Mouse (Mus musculus) intestine, postnatal 0 days (tissue): ENCODE measurements around the gene Fam124b. TPM values are rescaled to one million over a fixed set of nuclear protein-coding genes. Genes with fewer than 3 reads are reported as not detected.

Experiments used
- ATAC-seq: fragments of 200-750 bp; cut with Nextera tagmentation; 2 replicates; pipeline ENCODE4 v1.8.0; 2017; ENCODE audit warnings: mild to moderate bottlenecking, moderate TSS enrichment, moderate library complexity
- H3K27ac ChIP-seq: fragments of 300-500 bp; sonication (generic); 2 replicates; pipeline ENCODE4 v1.5.1; 2014; ENCODE audit warnings: mild to moderate bottlenecking, low read depth, low read length, moderate library complexity
- H3K27me3 ChIP-seq: fragments of 300-500 bp; sonication (generic); replicated peaks from 2 replicates; pipeline ENCODE4 v1.6.1; 2014; ENCODE audit warnings: low read length, mixed read lengths; ENCODE audit not compliant: control insufficient read depth, insufficient read depth
- H3K36me3 ChIP-seq: fragments of 300-500 bp; sonication (generic); 2 replicates; pipeline ENCODE4 v1.6.1; 2014; ENCODE audit warnings: mild to moderate bottlenecking, moderate library complexity; ENCODE audit not compliant: control insufficient read depth, insufficient read depth
- H3K4me1 ChIP-seq: fragments of 300-500 bp; sonication (generic); replicated peaks from 2 replicates; pipeline ENCODE4 v1.6.1; 2014; ENCODE audit warnings: antibody characterized with exemption, low read length, mixed read lengths; ENCODE audit not compliant: control insufficient read depth, insufficient read depth
- H3K4me2 ChIP-seq: fragments of 300-500 bp; sonication (generic); replicated peaks from 2 replicates; pipeline ENCODE4 v1.6.1; 2014; ENCODE audit warnings: low read depth, mild to moderate bottlenecking, moderate library complexity
- H3K4me3 ChIP-seq: fragments of 300-500 bp; sonication (generic); 2 replicates; pipeline ENCODE4 v1.5.1; 2014; ENCODE audit warnings: low read depth, low read length
- H3K9ac ChIP-seq: fragments of 300-500 bp; sonication (generic); 2 replicates; pipeline ENCODE4 v1.6.1; 2014; ENCODE audit warnings: mild to moderate bottlenecking, low read depth, low read length
- H3K9me3 ChIP-seq: fragments of 300-500 bp; sonication (generic); 2 replicates; pipeline ENCODE4 v1.6.1; 2016; ENCODE audit warnings: mixed run types; ENCODE audit not compliant: control insufficient read depth
- CTCF ChIP-seq: sonication (generic); IDR thresholded peaks from 2 replicates; pipeline ENCODE4 v1.5.1; 2016; ENCODE audit warnings: low read depth, mild to moderate bottlenecking, control low read depth, antibody characterized with exemption, moderate library complexity
- WGBS: fragments of 180-500 bp; shearing (Covaris S2); extraction: QIAGEN DNeasy Blood & Tissue Kit; methylation state at CpG from one replicate; pipeline ENCODE4 v1.1.7; 2014; 5-methylcytosine and 5-hydroxymethylcytosine counted together
- polyA plus RNA-seq: library from polyadenylated mRNA; unstranded; fragments of >200 nt; fragmentation: Nextera tagmentation; extraction: Ambion mirVana; gene quantifications from 2 replicates; pipeline ENCODE4 v1.2.1, GENCODE M21; 2015

Fam124b gene
- polyA plus RNA-seq, 1 experiment from 2014 or later, result 0.14 TPM

DNA sequence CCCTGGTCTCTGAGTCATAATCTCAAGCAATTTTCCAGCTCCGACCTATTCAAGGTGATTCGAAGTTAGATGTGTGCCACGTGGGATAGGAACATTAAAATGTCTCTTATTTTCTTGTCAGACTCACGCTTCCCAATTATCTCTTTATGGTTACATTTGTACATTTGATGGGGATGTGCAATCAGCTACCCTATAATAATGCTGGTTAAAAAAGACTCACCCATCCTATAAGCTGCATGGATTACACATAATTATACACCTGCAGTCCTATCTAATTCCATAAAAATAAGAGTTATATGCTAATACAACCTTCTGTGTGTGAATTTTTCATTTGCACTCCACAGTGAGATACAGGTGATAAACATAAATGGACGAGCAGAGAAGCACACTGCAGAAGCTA, 52.9 kb downstream of the Fam124b start:
- WGBS, result 78% methylated on average over 5 of the region's 5 CpGs
- Histone ChIP-seq H3K4me2 (no peak overlapping the region), H3K4me3 (no peak overlapping the region), H3K27me3 (no peaks in the 10 kb centered on the region), H3K9me3 (no peaks in the 10 kb centered on the region), H3K9ac (no peak overlapping the region), H3K36me3 (no peaks in the 10 kb centered on the region), H3K4me1 (no peaks in the 10 kb centered on the region), H3K27ac (no peak overlapping the region)
- ATAC-seq, result no peak
- no peak for TF ChIP-seq CTCF

DNA sequence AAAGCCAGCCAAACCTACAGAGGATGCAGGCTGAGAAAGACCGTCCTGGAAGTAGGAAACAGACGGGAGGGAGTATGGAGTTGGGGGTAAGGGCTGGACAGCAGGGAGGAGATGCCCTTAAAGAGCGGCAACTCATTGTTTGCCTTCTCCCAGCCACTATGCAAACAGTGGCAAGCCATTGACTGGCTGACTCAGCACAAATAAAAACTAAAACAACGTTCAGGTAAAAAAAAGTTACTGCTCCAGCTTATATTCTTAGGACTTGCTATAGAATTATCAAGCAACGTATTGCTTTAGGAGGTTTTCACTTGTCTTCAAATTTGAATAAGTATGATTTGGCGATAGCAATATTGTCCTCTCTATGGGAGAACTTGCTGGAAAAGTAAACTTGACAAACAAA, 55.3 kb downstream of the Fam124b start:
- Histone ChIP-seq H3K27me3 (no peaks in the 10 kb centered on the region), H3K9ac (no peak overlapping the region), H3K4me3 (no peak overlapping the region), H3K27ac (no peak overlapping the region), H3K36me3 (no peaks in the 10 kb centered on the region), H3K4me1 (no peaks in the 10 kb centered on the region), H3K4me2 (no peak overlapping the region), H3K9me3 (no peaks in the 10 kb centered on the region)
- no peak for ATAC-seq
- 52% methylated on average over 6 of the region's 6 CpGs for WGBS
- no peak for TF ChIP-seq CTCF

DNA sequence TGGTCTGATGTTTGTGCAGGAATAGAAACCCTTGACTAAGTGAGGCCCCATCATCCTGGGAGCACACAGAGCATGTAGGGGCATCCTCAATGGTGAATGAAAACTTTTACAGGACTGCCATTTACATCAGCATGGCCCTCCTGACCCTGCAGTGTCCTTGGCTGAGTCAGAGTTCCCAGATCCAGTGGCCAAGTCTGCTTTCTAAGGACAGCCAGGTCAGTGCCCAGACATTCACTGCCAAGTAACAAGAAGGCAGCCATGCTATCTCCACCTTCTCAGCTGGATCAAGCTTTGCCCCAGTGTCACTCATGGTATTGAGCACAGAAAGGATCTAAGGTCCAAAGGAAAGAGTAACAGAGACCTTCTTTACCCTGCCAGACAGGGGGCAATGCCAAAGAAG, 58.7 kb downstream of the Fam124b start:
- H3K9ac ChIP-seq, result no peak overlapping the region
- H3K27me3 ChIP-seq, result no peaks in the 10 kb centered on the region
- no peak overlapping the region for H3K4me2 ChIP-seq
- no peak overlapping the region for H3K27ac ChIP-seq
- H3K36me3 ChIP-seq, result no peaks in the 10 kb centered on the region
- ATAC-seq, result no peak
- no peaks in the 10 kb centered on the region for H3K4me1 ChIP-seq
- no peaks in the 10 kb centered on the region for H3K9me3 ChIP-seq
- no peak for TF ChIP-seq CTCF
- H3K4me3 ChIP-seq, result no peak overlapping the region

GRCm38 (mm10) chr1:80154902-80155301, 63.4 kb downstream of the Fam124b start:
- H3K4me3 ChIP-seq, result no peak overlapping the region
- no peaks in the 10 kb centered on the region for H3K36me3 ChIP-seq
- H3K27ac ChIP-seq, result no peak overlapping the region
- no peak overlapping the region for H3K4me2 ChIP-seq
- TF ChIP-seq CTCF, result no peak
- WGBS, result 75% methylated on average over 1 of the region's 1 CpGs
- H3K4me1 ChIP-seq, result no peaks in the 10 kb centered on the region
- no peak for ATAC-seq
- H3K9me3 ChIP-seq, result no peaks in the 10 kb centered on the region
- H3K9ac ChIP-seq, result no peak overlapping the region
- H3K27me3 ChIP-seq, result no peaks in the 10 kb centered on the region

DNA sequence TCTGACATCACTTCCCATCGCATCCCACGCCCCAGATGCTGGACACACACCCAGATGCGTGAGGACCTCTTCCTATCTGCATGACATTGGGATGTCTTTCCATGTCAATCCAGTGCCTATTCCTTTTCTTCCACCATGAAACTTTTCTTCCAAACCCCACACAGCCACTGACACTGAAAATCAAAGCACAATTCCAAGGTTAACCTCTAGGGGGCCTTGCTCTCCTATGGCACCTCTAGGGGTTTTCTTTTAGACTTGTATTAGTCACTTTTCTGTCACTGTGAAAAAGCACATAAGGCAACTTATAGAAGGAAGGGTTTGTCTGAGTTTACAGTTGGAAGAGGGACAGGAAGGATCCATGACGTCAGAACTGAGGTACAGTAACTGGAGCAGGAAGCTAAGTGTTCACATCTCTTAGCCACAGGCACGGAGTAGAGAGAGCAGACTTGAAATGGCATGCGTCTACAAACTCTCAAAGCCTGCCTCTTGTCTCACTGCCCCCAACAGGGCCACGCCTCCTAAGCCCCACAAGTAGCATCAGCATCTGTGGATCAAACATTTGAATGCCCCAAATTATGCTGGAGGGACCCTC, 65.1 kb downstream of the Fam124b start:
- H3K4me3 ChIP-seq, result no peak overlapping the region
- TF ChIP-seq CTCF, result no peak
- H3K27me3 ChIP-seq, result no peaks in the 10 kb centered on the region
- no peak for ATAC-seq
- no peak overlapping the region for H3K9ac ChIP-seq
- 80% methylated on average over 7 of the region's 7 CpGs for WGBS
- H3K4me2 ChIP-seq, result no peak overlapping the region
- no peaks in the 10 kb centered on the region for H3K4me1 ChIP-seq
- H3K36me3 ChIP-seq, result no peaks in the 10 kb centered on the region
- H3K9me3 ChIP-seq, result no peaks in the 10 kb centered on the region
- H3K27ac ChIP-seq, result no peak overlapping the region

DNA sequence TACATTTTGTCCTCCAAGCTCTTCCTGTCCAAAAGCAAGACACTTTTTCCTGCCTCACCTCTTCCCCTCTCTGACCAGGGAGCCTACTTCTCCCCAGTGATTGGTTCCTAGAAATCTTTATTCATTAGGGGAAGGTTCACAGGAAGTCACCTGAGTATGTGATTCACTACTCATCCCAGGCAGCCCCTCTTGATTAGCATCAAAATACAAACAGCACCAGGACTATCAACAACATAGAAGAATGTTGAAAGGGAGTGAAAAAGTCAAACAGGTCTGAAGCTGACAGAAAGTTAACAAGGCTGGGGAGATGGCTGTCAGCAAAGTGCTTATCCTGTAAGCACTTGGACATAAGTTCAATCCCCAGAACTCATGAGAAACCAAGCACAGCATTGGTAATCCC, 67.6 kb downstream of the Fam124b start:
- H3K4me2 ChIP-seq, result no peak overlapping the region
- H3K9ac ChIP-seq, result no peak overlapping the region
- no peak for TF ChIP-seq CTCF
- no peak for ATAC-seq
- no peaks in the 10 kb centered on the region for H3K27me3 ChIP-seq
- H3K36me3 ChIP-seq, result no peaks in the 10 kb centered on the region
- no peak overlapping the region for H3K4me3 ChIP-seq
- H3K27ac ChIP-seq, result no peak overlapping the region
- no peaks in the 10 kb centered on the region for H3K4me1 ChIP-seq
- H3K9me3 ChIP-seq, result no peaks in the 10 kb centered on the region

Other genes starting within 250 kb of the Fam124b start
- gene Cul3, start 122.0 kb upstream of the Fam124b start, polyA plus RNA-seq, result 31.8 and 37.6 TPM in 2 replicates
- gene Gm45261, start 243.0 kb upstream of the Fam124b start, polyA plus RNA-seq, result not detected in 2 replicates